21 mouse cellular contexts compared by ENCODE assay signal in genomic region chr12:76116577-76116976, GRCm38 (mm10).
"Had no signal": no experiment of that assay in that cellular context is flagged by ENCODE, and none has a peak within 500 bp of the region (broad histone marks: within the 10 kb centered on the region; RNA-seq: fewer than 3 reads in every experiment).

No protein-coding gene starts in this region.

- DNase-seq: kidney, postnatal 25 days; layer of hippocampus, adult 9-11 months; liver; lung, adult 18-20 months; lung, postnatal 10 days; lung, postnatal 36 days; thymus, adult 2 months; thymus, postnatal 14 days; thymus, postnatal 4 days had no signal

- H3K4me3 ChIP-seq: layer of hippocampus, adult 2 months; limb, embryonic 10.5 days; limb, embryonic 13.5 days; liver, embryonic 12.5 days; liver, embryonic 15.5 days; lung, embryonic 15.5 days; megakaryocyte, embryonic 14.5 days; midbrain, embryonic 10.5 days; midbrain, embryonic 13.5 days had no signal

- H3K4me2 ChIP-seq: limb, embryonic 13.5 days; liver, embryonic 12.5 days; liver, embryonic 15.5 days; lung, embryonic 15.5 days; midbrain, embryonic 13.5 days had no signal

- H3K36me3 ChIP-seq: liver, embryonic 12.5 days; liver, embryonic 15.5 days; lung, embryonic 15.5 days had no signal

- H3K27me3 ChIP-seq: limb, embryonic 13.5 days; liver, embryonic 12.5 days; liver, embryonic 15.5 days; lung, embryonic 15.5 days; midbrain, embryonic 13.5 days had no signal

- H3K4me1 ChIP-seq: limb, embryonic 13.5 days; liver, embryonic 12.5 days; liver, embryonic 15.5 days; megakaryocyte, embryonic 14.5 days; midbrain, embryonic 13.5 days had no signal

- H3K27ac ChIP-seq: kidney, postnatal 0 days; layer of hippocampus, adult 2 months; limb, embryonic 10.5 days; limb, embryonic 13.5 days; liver, embryonic 12.5 days; liver, embryonic 15.5 days; lung, embryonic 15.5 days; midbrain, embryonic 10.5 days; midbrain, embryonic 13.5 days; stomach, postnatal 0 days had no signal

- H3K9ac ChIP-seq: limb, embryonic 13.5 days; liver, embryonic 12.5 days; liver, embryonic 15.5 days; lung, embryonic 15.5 days; midbrain, embryonic 13.5 days had no signal

- H3K9me3 ChIP-seq: limb, embryonic 10.5 days; limb, embryonic 13.5 days; liver, embryonic 12.5 days; liver, embryonic 15.5 days; lung, embryonic 15.5 days; midbrain, embryonic 10.5 days; midbrain, embryonic 13.5 days had no signal

- ATAC-seq: liver, embryonic 12.5 days; midbrain, embryonic 13.5 days; midbrain, embryonic 16.5 days had no signal
